Mouse (Mus musculus) CD4-positive, CD25-positive, alpha-beta regulatory T cell, adult 2 months (primary cell): ENCODE results near the gene Dgcr6.

Source experiments
- DNase-seq: peaks from one replicate; pipeline ENCODE4 v3.0.0-alpha.2; 2012; ENCODE audit warnings: low read depth, low spot score

Gene Dgcr6

DNA sequence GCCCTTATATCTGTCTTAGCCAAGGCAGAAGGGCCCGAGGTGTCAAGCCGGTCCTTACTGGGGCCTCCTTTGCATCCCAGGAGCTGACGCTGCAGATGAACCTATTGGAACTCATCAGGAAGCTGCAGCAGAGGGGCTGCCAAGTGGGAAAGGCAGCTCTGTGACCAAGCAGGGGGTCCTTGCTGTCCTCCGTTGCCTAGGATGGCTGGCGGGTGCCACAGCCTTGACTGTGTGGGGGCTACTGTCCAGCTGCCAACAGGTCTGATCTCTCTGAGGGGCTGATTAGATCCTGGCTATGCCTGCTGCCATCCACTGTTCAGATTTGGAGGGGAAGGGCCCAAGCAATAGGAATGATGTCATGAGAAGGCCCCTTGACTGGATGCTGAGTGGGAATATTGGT, 18.1 kb downstream of the Dgcr6 start:
- DNase-seq: no peak

DNA sequence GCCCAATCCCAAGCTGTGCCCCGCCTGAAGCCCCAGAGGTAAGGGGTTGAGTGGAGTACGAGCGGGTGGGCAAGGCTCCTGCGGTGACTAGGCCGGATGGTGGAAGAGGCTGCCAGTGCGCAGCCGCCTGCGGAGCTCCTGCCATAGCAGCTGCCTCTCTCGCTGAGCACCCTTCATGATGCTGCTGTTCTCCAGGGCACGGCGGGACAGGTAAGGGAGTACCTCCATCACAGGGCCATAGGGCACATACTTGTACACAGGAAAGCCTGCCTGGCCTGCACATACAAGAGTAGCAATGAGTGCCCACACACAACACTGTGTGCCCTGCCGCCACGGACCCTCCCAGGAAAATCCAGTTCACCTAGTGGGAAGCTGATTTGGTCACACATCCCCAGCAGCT, 19.4 kb downstream of the Dgcr6 start:
- no peak for DNase-seq

DNA sequence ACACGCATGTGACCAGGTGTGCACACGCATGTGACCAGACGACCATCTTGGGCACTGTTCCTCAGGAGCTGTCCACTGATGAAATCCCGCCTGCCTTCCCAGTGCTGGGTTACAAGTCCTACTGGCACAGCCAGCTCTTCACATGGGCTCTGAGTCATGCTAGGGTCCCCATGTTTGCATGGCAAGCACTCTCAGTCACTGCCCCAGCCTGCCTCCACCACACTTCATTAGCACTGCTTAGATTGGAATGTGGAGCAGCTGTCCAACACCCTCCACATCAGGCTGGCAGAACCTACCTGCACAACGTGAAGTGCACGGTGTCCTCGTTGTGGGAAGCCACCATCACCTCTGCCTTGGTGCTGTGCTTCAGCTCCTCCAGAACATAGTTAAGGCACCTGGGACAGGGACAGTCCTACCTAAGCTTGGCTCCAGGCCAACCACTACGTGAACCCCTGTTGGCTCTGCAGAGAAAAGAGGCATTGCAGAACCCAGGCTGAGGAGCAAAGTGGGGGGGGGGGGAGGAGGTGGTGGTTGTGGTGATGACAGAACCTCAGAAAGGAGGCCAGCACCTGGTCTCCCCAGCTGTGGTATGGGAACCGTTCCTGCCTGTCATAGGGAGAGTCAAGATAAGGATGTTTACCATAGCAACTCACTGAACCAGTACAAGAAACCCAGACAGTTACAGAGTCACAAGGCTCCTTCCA, 20.8 kb downstream of the Dgcr6 start:
- peak; percentile 41 for DNase-seq

DNA sequence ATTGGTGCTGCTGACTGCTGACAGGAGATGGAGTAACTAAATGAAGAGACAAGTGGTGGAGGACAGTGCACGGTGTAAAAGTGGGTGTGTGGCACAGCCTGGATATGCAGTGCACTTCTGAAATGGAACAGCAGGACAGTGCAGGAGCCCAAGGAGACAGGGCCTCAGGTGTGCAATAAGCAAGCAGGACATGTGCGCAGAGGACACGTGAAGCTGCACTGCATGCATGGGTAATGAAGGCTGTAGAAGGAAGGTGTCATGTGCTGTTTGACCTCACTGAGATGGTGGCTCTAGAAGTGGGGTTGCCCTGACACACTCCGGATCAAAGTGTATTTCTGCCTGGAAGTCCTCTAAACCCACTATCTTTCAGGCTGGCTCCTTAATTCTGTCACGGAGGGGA, 22.0 kb downstream of the Dgcr6 start:
- peak; percentile 31 for DNase-seq

DNA sequence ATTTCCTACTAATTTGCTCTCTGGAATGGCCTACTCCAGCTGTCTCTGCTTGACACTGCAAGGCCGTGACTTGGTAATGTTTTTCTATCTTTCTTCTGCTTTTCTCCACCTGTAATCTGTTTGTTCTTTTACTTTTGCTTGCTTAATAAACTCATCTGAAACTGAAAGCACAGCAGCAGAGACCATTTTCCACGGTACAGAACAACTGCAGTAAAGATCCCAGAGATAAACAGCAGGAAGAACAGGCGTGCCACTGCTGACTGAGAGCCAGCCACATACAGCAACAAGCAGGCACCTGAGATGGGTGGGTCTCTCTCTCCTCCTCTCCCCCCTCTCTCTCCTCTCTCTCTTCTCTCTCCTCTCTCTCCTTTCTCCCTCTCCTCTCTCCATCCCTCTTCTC, 22.5 kb downstream of the Dgcr6 start:
- peak; percentile 74 for DNase-seq

DNA sequence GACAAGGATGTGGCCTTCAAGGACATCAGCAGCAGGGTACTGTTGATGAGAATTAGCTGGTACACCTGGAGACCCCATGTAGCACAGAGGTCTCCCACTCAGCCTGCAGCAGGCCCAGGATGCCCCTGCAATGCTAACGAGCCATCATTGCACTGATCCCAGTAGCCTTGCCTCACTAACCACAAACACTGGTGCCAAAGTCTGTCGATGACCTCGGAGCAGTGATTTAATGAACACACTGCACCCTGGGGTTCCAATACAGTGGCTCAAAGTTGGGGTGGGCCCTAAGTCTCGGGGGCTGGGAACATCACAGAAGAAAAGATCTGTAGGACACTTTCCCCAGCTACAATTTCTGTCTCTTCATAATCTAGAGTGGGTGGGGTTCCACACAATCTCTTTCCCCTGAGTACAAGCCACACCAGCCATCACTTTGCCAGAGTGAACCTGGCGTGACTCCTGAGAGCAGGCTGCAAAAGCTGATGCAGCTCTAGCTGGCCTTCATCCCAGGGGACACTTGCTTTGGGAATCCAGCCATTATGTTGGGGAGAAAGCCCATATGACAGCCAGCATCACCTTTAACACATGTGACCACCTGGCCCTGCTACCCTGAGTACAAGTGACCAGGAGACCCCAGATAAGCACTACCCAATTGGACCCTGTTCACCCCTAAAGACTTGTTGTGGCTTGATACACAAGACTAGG, 25.8 kb downstream of the Dgcr6 start:
- DNase-seq: no peak

DNA sequence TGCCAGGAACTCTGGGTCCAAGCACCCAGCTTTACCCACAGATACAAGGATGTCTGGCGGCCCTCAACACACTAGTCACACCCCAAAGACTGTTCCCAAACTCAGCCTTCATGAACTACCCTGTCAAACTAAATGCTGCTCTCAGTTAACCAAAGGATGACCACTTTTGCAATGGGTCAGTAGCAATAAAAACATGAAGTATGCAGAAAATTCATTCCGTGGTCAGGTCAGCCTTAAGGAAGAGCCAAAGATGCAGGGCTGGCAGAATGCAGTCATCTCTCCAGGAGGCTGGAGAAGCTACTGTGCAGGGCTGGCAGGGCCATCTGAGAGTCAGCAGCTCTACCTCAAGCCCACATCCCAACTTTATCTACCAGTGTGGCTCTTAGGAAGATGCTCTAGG, 26.6 kb downstream of the Dgcr6 start:
- no peak for DNase-seq

DNA sequence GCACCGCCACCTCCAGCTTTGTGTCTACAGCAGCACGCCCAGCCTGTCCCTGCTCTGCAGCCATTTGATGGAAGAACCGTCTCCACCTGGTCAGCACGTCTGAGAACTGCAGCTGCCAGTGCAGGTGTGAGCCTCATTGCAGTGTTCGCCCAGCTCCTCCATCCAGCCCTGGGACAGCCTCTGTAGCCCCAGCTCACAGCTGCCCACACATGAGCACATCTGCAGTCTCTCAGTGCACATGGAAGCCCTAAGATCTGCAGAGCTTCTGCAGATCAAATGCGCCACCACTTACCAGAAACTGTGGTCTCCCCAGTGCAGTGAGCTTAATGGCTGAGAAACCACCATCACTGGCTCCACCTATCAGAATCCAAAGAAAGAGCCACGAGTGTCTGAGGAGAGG, 27.5 kb downstream of the Dgcr6 start:
- DNase-seq: no peak

DNA sequence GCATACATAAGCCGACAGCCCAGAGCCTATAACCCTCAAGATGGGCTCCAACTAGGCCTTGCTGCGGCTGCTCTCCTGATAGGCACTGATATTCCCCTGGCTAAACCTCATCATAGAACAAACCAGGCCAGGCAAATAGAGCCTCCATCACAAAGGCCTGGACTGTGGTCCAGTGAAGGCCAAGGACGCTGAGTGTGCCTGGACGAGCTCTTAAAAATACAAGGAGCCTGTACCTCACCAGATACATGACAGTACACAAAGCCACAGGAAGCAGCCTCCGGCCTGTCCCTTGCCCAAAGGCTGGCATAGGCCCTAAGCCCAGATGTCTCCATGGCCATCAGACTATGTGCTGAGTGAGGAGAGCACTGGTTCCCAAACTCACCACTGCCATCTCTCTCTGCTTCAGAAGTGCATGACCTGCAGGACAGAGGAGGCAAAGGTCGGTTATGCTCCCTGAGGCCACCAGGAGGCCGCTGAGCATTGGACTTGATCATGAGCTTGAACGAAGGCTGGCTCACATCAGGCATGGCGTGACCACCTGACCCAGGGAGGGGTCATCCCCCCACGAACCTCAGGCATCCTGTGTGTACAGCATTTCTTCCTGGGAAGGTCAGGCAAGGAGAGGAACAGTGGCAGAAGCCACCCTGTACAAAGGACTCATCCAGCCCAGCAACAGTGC, 28.6 kb downstream of the Dgcr6 start:
- no peak for DNase-seq

DNA sequence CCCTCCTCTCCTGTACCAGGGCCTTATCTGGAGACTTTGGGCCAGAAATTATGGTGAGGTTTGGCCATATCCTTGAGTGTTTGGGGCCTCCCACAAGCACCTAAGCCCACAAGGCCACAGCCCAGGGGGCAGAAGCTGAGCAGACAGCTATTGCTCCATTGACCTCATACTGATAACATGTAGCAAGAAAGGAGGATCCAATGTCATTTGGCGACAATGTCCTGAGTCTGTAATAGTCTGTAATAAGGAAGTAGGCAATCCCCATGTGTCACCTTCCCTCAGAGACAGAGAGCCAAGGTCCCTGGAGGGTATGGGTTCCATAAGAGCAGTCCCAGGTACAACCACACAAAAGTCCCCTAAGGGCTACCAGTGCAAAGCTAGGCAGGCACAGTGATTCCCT, 29.6 kb downstream of the Dgcr6 start:
- no peak for DNase-seq

DNA sequence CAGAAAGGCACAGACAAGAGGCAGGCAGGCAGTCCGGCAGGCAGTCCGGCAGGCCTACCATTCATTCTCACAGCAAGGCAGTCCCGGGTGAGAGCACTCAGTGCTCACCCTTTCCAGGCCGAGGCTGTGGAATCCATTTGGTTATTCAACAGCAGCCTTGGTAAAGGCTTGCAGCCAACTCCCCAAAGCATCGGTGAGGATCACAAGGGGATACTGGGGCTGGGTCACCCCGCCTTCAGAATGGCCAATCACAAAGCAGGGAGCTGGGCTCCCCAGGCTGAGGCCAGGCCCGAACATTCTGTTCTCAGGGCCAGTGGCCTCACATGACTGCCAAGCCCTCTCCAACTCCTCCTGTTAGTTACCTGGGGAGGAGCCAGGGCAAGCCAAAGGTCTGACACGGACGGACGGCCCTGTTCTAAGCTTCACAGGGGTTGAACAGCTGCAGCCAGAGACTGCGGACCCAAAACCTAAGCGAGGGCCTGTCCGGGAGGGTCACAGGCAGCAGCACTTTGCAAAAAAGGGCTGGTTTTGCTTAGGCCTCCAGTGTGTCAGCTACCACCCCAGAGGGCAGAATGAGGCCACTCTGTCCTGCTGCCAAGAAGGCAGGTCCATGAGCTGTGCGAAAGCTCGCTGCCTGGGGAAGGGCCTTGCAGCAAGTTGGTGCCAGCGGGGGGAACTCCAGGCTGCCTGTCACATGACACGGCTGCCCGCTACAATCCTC, 30.7 kb downstream of the Dgcr6 start:
- no peak for DNase-seq

DNA sequence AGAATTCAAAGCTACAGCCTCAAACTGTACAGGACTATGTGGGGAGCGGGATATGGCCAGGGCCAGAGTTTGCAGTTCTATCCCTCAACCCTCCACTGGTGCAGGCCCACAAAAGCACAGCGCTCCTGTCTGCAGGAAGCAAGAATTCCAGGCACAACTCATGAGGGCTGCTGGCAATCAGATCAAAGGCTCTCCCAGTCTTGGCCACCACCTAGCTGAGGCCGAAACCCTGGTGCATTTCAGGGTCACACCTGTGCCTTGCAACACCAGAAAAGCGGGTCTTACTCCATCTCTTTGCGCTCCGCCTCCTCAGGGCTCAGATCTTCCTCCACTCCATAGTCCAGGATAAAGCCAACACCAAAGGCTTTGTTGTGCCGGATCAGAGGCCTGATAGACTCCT, 31.6 kb downstream of the Dgcr6 start:
- no peak for DNase-seq

DNA sequence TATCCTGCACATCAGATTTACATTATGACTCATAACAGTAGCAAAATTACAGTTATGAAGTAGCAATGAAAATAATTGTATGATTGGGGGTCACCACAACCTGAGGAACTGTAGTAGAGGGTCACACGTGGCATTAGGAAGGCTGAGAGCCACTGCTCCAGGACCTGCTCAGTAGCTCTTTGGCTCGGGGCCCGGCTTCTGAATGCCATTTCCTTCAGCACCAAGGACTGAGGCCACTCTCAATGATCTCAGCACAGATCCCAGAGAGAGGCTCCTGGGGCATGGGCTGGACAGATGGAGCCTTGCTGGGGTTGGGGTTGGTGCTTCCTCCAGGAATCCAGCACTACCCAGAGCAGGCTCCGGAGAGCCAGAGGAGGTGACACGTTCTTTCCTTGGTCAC, 34.4 kb downstream of the Dgcr6 start:
- DNase-seq: no peak

DNA sequence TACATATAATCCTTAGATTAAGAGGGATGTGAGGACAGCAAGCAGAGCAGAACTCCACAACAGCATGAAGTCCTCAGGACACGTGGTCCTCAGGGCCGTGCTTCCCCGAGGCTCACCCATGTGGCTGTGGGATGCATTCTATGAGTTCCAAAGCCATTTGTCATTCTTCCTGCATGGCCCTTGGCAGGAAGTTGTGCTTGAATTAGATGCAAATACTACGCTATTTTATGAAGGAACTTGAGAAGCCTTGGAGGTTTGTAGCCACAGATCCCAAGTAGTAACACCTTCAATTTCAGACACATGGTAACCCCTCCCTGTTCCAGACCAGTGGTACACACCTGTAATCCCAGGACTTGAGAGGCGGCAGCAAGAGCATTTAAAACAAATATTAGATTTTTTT, 43.7 kb downstream of the Dgcr6 start:
- no peak for DNase-seq

DNA sequence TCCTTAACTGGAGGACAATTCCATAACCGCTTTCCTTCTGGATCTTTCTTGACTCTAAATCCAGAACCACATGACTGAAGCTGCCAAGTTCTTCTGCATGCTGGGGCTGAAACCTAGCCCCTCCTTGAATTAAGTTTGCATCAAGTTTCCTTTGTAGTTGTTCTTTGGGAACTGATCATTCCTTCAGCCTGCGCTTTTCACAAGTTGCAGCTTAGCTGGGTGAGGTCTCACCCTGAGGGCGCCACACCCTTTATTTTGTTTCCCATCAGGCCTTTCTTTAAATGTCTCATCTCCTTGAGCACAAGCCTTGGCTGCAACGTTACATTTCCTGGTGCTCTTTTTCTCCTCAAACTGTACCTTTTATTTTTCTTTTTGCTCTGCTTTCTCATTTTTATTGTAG, 50.2 kb downstream of the Dgcr6 start:
- DNase-seq: no peak

DNA sequence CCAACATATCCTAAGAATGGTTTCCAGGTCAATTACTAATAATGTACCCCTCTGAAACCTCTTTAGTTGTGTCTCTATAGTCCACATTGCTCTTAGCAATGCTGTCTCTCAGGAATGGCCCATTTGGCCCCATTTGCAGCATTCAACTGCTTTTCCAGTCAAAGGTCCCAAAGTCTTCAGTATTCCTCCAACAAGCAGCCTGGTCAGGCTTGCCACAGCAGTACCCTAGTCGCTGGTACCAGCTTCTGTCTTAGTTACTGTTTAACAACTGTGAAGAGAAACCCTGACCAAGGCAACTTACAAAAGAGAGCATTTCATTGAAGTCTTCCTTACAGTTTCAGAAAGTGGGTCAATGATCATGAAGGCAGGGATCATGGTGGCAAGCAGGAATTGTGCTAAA, 50.7 kb downstream of the Dgcr6 start:
- DNase-seq: no peak

DNA sequence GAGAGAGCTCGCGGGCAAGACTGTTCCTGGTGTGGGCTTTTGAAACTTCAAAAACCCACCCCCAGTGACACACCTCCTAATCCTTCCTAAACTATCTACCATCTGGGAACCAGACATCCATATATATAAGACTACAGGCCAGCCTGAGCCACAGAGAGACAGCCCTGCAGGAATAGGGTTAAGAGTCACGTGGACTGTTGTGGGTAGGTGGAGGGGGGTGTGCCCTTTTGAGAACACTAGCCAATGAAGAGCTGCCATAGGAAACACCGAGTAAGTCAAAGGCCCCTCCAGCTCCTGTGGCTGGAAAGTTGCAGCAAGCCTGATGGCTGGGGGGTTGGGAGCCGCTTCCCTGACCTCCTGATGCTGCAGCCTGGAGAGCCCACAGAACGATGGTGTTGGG, 51.1 kb downstream of the Dgcr6 start:
- DNase-seq: no peak

DNA sequence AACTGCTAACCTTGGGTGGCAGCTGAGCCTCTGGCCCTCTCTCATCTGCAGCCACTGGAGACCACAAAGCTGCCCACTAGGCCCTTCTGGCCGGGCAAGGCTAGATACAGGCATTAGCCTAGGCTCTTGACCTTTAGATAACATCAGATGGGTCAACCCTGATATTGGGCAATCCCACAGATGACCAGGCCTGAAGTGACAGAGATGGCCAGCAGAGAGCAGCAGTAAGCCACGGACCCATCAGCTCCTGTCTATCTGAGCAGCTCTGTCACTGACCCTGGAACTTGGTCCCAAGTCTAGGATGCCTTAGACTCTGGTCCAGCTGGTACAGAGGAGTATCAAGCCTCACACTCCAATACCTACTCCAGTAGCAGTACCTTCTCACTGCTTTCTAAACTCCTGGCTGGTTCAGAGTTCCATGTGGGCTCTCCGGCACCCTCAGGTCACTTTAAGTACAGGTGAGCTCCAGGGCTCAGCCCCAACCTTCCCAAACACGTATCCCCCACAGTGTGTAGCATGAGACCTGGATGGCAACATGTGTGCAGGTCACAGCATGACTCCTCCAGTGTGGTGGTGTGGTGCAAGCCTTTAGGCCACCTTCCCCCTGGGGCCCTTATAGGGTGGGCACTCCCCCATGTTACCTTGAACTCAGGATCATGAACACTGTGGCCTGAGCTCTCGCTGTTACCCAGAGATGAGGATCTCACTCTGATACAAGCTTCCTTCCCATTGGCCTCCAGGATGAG, 55.7 kb downstream of the Dgcr6 start:
- peak; percentile 52 for DNase-seq

DNA sequence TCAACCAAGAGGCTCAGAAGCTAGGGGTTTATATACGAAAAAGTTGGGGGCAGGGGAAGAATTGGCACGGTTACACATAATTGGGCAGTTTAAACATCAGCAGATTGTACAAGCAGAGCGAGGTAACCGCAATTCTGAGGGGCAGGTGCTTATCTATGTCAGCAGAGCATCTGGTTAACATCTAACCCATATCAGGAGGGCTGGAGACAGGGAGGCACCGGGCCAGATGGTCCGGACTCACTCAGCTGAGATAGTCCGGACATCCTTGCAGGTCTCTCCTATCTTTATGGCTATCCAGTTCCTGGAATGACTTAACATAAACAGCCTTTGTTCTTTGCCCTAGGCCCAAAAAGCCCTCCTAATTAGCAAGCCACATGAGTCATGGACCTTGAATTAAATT, 58.4 kb downstream of the Dgcr6 start:
- no peak for DNase-seq

DNA sequence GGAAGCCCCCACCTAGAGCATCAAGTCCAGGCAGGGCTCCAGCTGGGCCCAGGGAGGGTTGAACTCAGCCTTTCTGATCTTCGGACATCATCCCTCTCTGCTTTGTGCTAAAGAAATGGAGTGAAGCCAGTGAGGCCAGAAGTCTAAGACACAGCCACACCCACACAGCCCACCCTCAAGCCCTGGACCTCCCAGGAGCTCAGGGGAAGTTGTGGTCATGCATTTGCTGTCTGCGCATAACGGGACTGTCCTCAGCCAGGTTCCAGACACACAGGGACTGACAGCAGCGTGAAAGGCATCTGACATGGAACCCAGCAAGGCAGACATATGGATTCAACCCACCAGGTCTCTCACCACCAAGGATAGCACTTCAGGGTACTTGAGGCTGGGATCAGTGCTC, 63.8 kb downstream of the Dgcr6 start:
- DNase-seq: no peak

DNA sequence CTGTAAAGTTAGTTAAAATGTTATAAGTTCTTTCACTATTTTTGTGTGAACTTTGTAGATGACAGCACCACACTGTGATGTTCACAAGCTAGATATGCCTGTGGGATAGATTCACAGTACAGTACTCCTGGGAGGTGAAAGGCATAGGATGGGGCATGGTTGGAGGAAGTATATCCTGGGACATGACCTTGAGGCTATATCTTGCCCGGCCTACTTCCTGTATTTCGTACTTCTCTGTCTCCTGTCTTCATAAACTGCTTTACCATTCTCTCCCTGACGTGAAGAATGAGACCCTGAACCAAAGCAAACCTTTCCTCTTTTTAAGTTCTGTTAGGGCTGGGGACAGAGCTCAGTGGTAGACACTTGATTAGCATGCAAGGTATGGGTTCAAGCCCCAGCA, 65.6 kb downstream of the Dgcr6 start:
- no peak for DNase-seq
